Mouse (Mus musculus) CD4-positive, CD25-positive, alpha-beta regulatory T cell (primary cell): ENCODE results near the gene Ell2. TPM values are rescaled to one million over a fixed set of nuclear protein-coding genes. Genes with fewer than 3 reads are reported as not detected.

Experiments used
- polyA plus RNA-seq: library from polyadenylated mRNA; unstranded; fragments of 100-300 nt; shearing (Covaris generic); gene quantifications from one replicate; pipeline ENCODE4 v1.2.1, GENCODE M21; 2017

Gene Ell2
- 7.3 TPM for polyA plus RNA-seq

DNA sequence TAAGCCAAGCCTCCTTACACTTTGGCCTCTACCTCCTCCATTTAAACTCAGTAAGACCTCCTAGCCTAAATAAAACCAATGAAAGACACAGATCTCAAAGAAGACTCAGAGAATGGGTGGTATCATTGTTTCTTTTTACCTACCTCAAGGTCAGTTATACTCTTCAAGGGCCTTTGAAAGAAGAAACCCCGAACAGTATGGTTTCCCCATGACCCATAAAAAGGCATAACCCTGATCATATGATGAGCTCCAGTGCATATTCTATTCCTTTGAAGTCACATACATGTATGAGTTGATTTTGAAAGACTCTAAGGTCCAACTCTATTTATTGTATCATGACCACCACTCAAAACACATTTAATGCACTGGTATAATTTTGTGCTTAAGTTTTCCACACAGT, at the start of gene Ell2:
Gene Ell2 (plus strand): TSS at position 301 of the 400 bp plus-strand sequence.

Other genes starting within 250 kb of the Ell2 start
- 129 TPM for gene Glrx, start 133.1 kb downstream of the Ell2 start, polyA plus RNA-seq
- 0.05 TPM for gene Rhobtb3, start 237.2 kb downstream of the Ell2 start, polyA plus RNA-seq